Mouse (Mus musculus): ENCODE results near the gene Sertad1.

Gene Sertad1

DNA sequence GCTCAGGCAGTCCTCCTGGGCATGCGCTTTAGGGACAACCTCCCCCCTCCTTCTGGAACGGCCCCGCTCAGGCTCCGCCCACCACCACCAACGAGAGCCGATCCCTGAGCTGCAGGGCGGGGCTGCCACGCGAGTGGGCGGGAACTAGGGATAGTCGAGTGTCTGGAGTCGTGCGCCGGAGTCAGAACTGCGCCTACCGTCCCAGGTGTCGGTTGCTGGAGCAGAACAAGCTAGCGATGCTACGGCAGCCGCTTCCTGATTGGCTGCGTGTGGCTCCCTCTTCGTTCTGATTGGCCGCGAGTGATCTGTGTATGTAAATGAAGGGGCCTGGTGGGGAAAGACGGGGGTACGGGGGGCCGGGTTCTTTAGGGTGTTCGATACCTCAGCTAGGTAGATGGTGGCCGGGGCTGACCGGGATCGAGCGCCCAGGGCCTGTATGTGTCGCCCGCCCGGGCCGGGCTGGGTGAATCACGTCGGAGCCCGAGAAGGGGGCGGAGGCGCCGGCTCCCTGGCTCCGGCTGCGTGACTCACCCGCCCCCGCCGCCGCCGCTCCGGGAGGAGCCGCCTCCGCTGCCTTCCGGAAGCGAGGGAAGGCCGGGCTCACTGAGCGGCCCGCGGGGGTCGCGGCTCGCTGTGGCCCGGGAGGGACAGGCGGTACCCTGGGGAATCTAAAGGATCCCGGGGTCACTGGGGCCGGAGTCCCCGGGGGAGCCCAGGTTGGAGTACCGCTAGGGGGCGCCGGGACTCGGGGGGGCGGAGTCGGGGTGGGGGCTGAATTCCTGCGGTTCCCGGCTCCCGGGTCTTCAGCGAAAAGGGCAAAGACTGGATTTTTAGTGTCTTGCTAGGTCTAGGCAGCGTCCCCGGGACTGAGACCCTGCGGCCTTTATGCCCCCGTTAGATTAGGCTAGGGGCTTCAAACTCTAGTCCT lies at the start of gene Sertad1:
TSS of gene Sertad1 (plus strand) at position 141 of the 928 bp plus-strand sequence.
- ATAC-seq (ENCODE audit: insufficient number of reproducible peaks, low FRiP score, low TSS enrichment), result peak; percentile 88

- no peak for ATAC-seq (ENCODE audit: insufficient number of reproducible peaks, low FRiP score, low TSS enrichment)
Measured at GRCm38 (mm10) chr7:27437544-27437943, 49.2 kb upstream of the Sertad1 start.

DNA sequence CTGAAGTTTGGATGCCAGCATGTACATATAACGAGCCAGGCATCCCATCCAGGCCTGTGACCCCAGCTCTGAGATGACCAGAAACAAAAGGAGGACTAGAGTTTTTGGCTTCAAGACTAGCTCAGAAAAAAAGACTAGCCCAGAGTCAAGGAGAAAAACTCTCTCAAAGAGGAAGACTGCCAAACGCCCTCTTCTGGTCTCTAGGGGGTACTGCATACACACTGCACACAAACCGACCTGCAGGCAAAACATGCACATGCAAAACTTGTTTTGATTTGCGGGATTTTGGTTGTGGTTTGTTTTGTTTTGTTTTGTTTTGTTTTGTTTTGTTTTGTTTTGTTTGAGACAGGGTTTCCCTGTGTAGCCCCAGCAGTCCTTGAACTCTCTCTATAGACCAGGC lies 46.7 kb upstream of the Sertad1 start:
- no peak for ATAC-seq (ENCODE audit: insufficient number of reproducible peaks, low FRiP score, low TSS enrichment)

- ATAC-seq (ENCODE audit: insufficient number of reproducible peaks, low FRiP score, low TSS enrichment), result no peak
Measured at GRCm38 (mm10) chr7:27446051-27446450, 40.7 kb upstream of the Sertad1 start.

DNA sequence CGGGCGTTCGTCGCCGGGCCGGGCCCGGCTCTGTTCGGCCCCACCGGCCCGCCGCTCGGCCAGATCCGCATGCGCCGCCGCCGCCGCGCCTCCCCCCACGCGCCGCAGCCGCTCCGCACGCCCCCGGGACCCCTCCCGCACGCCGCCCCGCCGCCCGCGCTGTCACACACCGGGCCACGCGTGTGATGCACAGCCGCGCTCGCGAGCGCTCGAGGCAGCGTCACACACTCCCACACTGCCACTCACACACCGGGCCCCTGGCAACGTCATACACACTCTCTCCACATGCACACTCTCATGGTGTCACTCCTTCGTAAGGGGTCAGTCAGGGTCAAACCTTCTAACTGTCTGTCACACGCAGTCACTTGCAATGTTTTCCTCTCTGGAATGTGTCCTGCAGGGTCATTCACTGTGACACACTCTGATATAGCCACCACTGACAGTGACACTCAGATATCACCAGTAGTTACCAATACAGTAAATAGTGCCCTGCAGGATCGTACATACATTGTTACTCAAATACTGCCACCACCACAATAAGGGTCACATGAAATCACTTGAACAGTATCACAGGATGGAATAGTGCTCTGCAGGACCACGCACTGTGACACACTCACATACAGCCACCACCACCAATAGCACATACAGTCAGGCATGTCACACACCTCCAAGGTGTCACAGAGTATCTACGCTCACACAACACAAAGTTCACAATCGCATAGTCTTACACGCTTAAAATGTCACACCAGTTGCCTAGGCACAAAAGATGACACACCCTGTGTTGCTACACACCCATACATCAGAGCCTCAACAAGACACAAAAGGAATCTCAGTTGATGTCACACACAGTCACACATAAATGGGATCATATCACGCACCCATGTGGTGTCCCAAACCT lies 39.9 kb upstream of the Sertad1 start:
- peak; percentile 29; the same call in 1 of the 2 replicates for ATAC-seq (ENCODE audit: insufficient number of reproducible peaks, low FRiP score, low TSS enrichment)

GRCm38 (mm10) chr7:27447419-27448286 lies 39.1 kb upstream of the Sertad1 start, which contains the start of the genes Sptbn4 and Blvrb:
TSS of gene Sptbn4 (minus strand) at chr7:27447686.
TSS of gene Blvrb (plus strand) at chr7:27447978.
- ATAC-seq (ENCODE audit: insufficient number of reproducible peaks, low FRiP score, low TSS enrichment), result peak; percentile 91

- ATAC-seq (ENCODE audit: insufficient number of reproducible peaks, low FRiP score, low TSS enrichment), result no peak
Measured at GRCm38 (mm10) chr7:27448421-27449206, 38.1 kb upstream of the Sertad1 start.

- no peak for ATAC-seq (ENCODE audit: insufficient number of reproducible peaks, low FRiP score, low TSS enrichment)
Measured at GRCm38 (mm10) chr7:27449256-27449862, 37.4 kb upstream of the Sertad1 start.

DNA sequence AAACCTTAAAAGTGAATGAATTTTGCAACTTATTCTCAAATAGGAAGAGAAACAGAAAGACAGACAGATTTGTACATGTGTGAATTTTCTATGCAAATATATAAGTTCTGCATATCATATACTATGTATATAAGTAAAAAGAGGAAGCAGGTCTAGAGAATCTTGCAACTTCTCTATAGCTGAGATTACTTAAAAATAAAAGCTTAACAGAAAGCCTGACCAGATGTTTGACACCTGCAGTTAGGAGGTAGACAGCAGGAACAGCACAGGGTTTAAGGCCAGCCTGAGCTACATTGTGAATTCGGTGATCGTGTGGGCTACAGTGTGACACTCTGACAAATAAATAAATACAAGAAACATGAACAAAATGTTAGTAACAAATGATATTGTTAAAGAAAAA lies 35.4 kb upstream of the Sertad1 start:
- no peak for ATAC-seq (ENCODE audit: insufficient number of reproducible peaks, low FRiP score, low TSS enrichment)

GRCm38 (mm10) chr7:27452206-27452770 lies 34.4 kb upstream of the Sertad1 start:
- ATAC-seq (ENCODE audit: insufficient number of reproducible peaks, low FRiP score, low TSS enrichment), result no peak

- no peak for ATAC-seq (ENCODE audit: insufficient number of reproducible peaks, low FRiP score, low TSS enrichment)
Measured at GRCm38 (mm10) chr7:27454461-27455121, 32.1 kb upstream of the Sertad1 start.

DNA sequence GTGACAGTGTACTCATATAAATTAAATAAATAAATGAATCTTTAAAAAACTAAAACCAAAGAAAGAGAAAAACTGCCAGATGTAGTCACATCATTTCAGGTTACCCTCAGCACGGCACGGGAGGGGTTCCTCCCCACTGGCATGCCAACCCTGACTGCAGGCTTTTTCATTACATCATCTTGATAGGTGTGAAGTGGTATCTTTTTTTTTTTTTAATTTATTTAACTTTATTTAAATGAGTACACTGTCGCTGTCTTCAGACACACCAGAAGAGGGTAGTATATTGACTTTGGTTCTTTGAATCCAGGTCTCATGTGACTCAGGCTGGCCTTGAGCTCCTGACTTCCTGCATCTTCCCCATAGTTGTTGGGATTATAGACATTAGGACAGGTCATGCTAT lies 31.4 kb upstream of the Sertad1 start:
- no peak for ATAC-seq (ENCODE audit: insufficient number of reproducible peaks, low FRiP score, low TSS enrichment)

- ATAC-seq (ENCODE audit: insufficient number of reproducible peaks, low FRiP score, low TSS enrichment), result no peak
Measured at GRCm38 (mm10) chr7:27458614-27459013, 28.1 kb upstream of the Sertad1 start.

- ATAC-seq (ENCODE audit: insufficient number of reproducible peaks, low FRiP score, low TSS enrichment), result no peak
Measured at GRCm38 (mm10) chr7:27459640-27460039, 27.1 kb upstream of the Sertad1 start.

GRCm38 (mm10) chr7:27460477-27460876 lies 26.2 kb upstream of the Sertad1 start:
- no peak for ATAC-seq (ENCODE audit: insufficient number of reproducible peaks, low FRiP score, low TSS enrichment)

DNA sequence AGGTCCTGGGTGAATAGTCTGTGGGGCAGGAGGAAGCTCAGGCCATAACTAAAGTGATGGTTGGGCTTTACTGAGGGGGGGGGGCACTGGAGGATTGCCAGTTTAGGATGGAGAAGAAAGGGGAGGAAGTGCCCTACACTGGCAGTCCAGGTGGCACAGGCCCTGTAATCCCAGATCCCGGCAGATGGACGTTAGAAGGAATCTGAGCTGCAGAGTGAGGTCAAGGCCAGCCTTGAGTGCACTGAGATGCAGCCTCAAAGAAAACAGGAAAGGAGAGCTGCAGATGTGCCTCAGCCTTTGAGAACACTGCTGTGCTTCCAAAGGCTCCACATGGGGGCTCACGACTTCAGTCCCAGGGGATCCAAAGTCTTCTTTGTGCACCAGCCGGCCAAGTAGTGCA lies 19.1 kb upstream of the Sertad1 start:
- ATAC-seq (ENCODE audit: insufficient number of reproducible peaks, low FRiP score, low TSS enrichment), result no peak

DNA sequence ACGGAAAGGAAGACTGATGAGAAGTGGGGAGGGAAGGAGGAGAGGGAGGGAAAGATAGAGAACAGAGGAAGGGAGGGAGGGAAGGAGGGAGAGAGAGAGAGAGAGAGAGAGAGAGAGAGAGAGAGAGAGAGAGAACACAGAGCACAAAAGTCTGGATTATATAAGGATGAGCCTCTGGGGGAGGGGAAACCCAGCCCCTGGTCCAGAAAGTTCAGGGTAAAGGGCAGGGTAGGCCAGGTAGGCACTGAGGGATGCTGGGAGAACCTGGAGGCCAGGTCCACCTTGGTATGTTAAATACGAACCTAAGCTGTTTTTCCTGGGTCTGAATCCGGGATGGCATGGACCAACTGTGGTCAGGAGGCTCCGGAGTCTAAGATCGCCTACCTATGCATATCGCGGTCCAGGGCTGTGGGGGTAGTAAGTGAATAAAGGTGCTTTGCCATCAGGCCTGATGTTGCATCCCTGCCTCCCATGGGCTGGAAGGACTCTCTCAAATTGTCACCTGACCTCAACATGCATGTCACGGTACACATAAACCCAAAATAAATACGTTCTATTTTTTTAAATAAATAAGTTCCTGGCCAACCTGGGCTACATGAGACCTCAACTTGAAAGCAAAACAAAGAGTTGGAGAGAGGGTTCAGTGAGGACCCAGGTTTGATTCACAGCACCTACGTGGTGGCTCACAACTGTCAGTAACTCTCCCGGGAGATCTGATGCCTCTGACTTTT lies 15.2 kb upstream of the Sertad1 start:
- no peak for ATAC-seq (ENCODE audit: insufficient number of reproducible peaks, low FRiP score, low TSS enrichment)
